Mouse (Mus musculus): Measurements from ENCODE around the gene Zdhhc16. TPM values are rescaled to one million over a fixed set of nuclear protein-coding genes. Genes with fewer than 3 reads are reported as not detected.
A peak's percentile ranks its signal among the peaks of the same experiment; 100 is the strongest.

Zdhhc16 gene
- total and polyA plus RNA-seq, 3 experiments, result 25.6 to 36.7 (median 29.7) TPM

DNA sequence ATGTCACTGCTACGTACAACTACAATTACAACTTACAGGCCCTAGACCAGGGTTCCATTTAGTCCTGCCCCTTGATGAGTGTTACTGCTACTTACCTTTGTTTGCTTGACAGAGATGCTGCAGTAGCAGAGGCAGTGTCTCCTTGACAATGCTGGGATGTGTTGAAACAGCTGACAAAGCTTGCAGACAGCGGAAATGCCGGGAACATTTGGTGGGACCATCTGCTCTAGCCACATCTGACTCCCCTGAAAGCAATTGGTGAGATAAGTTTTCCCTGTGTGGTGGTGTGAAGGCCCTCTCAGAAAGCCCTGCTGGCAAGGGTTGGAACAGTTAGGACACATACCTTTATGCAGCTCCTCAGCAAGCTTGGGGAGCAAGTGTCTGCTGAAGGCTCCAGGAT, 20.3 kb downstream of the Zdhhc16 start:
- H3K27me3 ChIP-seq (ENCODE audit: insufficient read depth, low read length), result no peaks in the 10 kb centered on the region
- H3K36me3 ChIP-seq (replicated peaks), result peaks cover 99% of the 10 kb centered on the region
- ATAC-seq (ENCODE audit: extremely low read depth, insufficient number of reproducible peaks, low FRiP score, poor library complexity, severe bottlenecking) (no peak), DNase-seq (ENCODE audit: low spot score) (no peak)
- H3K4me1 ChIP-seq (ENCODE audit: insufficient read depth, low read depth, low read length), result no peaks in the 10 kb centered on the region
- TF ChIP-seq TAL1 (conservative IDR thresholded peaks at IDR 0.05; ENCODE audit: low read depth, low read length), result no peak
- TF ChIP-seq POLR2AphosphoS5 (IDR thresholded peaks at IDR 0.05; ENCODE audit: insufficient replicate concordance, low read depth, low read length), result no peak
- no peak for TF ChIP-seq GATA1 (IDR thresholded peaks at IDR 0.05; ENCODE audit: borderline replicate concordance, low read length)
- no peak for TF ChIP-seq GATA2 (IDR thresholded peaks at IDR 0.05; ENCODE audit: borderline replicate concordance, low read depth, low read length)
- TF ChIP-seq CTCF (IDR thresholded peaks at IDR 0.05; ENCODE audit: low read depth, low read length), result no peak
- H3K9me3 ChIP-seq (replicated peaks), result no peaks in the 10 kb centered on the region
- H3K4me3 ChIP-seq (ENCODE audit: low read depth, low read length), result no peak overlapping the region

DNA sequence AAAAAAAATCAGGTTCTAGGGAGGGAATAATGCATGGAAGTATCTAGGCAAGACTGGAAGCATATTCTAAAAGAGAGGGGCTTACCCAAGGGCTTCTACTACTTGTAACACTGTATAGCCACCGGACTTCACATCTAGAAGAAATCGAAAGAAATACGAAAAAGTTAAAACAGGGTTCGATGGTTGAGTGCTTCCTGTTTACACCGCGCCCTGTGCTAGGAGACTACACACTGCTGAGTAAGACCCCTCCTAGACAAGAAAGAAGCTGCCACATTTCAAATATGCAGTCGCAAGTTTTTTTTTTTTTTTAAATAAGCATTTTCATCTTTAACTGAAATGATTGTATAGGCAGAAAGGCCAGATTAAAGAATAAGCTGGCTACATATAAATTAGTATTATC, 36.3 kb downstream of the Zdhhc16 start:
- TF ChIP-seq GATA2 (IDR thresholded peaks at IDR 0.05; ENCODE audit: borderline replicate concordance, low read depth, low read length) (no peak), CTCF (IDR thresholded peaks at IDR 0.05; ENCODE audit: low read depth, low read length) (no peak)
- H3K36me3 ChIP-seq (replicated peaks), result peaks cover 80% of the 10 kb centered on the region
- H3K9me3 ChIP-seq (replicated peaks), result no peaks in the 10 kb centered on the region
- no peaks in the 10 kb centered on the region for H3K27me3 ChIP-seq (ENCODE audit: insufficient read depth, low read length)
- no peak for ATAC-seq (ENCODE audit: extremely low read depth, insufficient number of reproducible peaks, low FRiP score, poor library complexity, severe bottlenecking)
- no peak overlapping the region for H3K4me3 ChIP-seq (ENCODE audit: low read depth, low read length)
- DNase-seq (ENCODE audit: low spot score), result no peak
- H3K4me1 ChIP-seq (ENCODE audit: insufficient read depth, low read depth, low read length), result no peaks in the 10 kb centered on the region

DNA sequence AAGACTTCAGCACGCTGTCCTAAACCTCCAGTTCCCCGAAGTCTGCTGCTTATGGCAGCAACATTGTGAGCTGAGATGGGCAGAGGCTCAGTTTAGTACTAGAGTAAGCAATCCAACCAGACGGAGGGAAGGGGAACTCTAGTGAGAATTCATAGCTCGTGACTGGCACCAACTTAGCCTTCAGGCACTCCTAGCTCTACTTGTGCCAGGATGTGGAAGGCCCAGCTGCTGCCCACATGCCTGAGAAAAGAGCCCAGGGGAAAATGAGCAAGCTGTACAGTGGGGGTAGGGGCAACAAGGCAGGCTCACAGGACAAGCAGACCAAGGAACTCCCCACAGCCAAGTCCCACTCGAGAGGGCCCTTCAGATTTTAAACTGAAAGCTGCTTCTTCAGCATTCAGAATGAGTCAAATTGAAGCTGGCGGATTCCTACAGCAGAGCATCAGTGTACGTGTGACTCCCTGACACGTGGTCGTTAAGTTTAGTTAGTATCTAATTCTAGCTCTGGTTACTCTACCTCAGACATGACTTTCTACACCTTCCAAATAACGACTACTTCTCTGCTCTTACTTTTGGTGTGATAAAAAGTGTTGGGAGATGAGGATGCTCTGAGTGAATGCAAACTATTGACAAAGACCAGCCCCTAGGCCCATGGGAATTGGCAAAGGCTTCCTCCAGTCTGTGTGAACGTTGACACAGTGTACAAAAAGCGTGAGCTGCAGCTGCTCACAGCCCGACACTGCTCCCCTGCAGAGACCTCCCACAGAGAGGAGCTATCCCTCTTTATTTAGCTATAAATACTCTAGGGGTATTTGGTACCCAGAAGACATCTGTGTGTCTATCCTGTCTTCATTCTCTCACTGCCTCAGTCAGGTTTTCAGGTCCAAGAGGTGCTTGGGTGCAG, 40.9 kb downstream of the Zdhhc16 start:
- DNase-seq (ENCODE audit: low spot score) (no peak), ATAC-seq (ENCODE audit: extremely low read depth, insufficient number of reproducible peaks, low FRiP score, poor library complexity, severe bottlenecking) (no peak)
- H3K27me3 ChIP-seq (ENCODE audit: insufficient read depth, low read length), result no peaks in the 10 kb centered on the region
- H3K4me3 ChIP-seq (ENCODE audit: low read depth, low read length), result no peak overlapping the region
- no peaks in the 10 kb centered on the region for H3K9me3 ChIP-seq (replicated peaks)
- TF ChIP-seq TAL1 (conservative IDR thresholded peaks at IDR 0.05; ENCODE audit: low read depth, low read length), result no peak
- peaks cover 69% of the 10 kb centered on the region for H3K36me3 ChIP-seq (replicated peaks)
- peaks cover 3% of the 10 kb centered on the region; the same call in 1 of the 2 replicates for H3K4me1 ChIP-seq (ENCODE audit: insufficient read depth, low read depth, low read length)

DNA sequence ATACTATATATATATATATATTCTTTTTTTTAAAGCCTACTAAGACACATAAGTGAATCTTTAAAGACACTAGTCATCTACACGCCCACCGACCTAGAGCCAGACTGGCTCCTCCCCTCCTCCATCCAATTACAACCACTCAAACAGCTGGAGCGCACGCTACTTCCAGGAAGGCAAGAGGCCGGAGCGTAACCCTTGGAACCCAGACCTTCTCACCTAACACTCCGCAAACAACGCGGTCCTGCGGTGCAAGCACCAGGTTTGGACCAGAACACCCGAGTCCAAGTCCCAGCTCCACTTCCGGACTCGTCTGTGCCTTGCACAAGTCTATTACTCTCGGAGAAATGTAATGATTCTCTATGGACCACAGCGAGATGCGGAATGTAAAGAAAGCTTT, 47.1 kb downstream of the Zdhhc16 start:
- Histone ChIP-seq H3K9me3 (replicated peaks) (no peaks in the 10 kb centered on the region), H3K36me3 (replicated peaks) (peaks cover 26% of the 10 kb centered on the region), H3K27me3 (ENCODE audit: insufficient read depth, low read length) (peaks cover 22% of the 10 kb centered on the region), H3K4me3 (ENCODE audit: low read depth, low read length) (peak overlapping the region; percentile 86), H3K4me1 (ENCODE audit: insufficient read depth, low read depth, low read length) (peaks cover 25% of the 10 kb centered on the region)
- ATAC-seq (ENCODE audit: extremely low read depth, insufficient number of reproducible peaks, low FRiP score, poor library complexity, severe bottlenecking), result no peak
- DNase-seq (ENCODE audit: low spot score), result peak; percentile 55
- no peak for TF ChIP-seq POLR2AphosphoS5 (IDR thresholded peaks at IDR 0.05; ENCODE audit: insufficient replicate concordance, low read depth, low read length)
- no peak for TF ChIP-seq TAL1 (conservative IDR thresholded peaks at IDR 0.05; ENCODE audit: low read depth, low read length)
- no peak for TF ChIP-seq GATA1 (IDR thresholded peaks at IDR 0.05; ENCODE audit: borderline replicate concordance, low read length)

DNA sequence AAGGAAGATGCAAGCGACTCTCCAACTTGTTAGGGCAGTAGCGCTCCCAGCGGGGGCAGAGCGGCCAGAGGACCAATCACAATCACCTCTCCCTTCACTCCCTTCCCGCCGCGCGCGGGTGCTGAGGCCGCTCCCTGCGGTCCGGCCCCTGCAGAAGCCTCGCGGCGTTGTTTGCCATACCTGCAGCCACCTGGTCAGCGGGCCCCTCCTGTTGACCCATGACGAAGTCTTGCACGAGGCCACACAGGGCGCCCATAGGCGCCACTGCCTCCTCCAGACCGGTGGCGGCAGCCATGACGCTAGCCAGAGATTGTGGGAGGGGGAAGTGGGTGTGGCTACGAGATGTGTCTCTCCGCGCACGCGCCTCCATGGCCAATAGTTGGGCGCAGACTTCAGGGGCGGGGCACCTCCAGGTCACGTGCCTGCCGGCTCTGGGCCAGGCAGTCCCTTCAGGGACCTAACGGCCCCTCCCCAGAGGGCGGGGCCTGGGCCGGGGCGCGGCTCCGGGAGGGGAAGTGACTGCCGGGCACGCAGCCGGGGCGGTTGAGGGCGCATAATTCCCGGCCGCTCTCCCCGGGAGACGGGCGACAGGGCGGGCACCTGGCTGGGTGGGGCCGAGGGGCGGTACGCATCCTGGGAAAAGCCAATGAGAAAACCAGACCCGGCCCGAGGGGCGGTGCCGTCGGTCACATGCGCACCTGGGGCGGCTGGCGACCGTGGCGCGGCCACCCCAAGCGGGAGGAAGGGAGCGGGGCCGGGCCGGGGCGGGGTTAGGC, 47.7 kb downstream of the Zdhhc16 start, which contains the start of gene Mms19:
Mms19 (minus strand) TSS at position 339 of the 776 bp plus-strand sequence.
- no peak for TF ChIP-seq TAL1 (conservative IDR thresholded peaks at IDR 0.05; ENCODE audit: low read depth, low read length)
- TF ChIP-seq GATA2 (IDR thresholded peaks at IDR 0.05; ENCODE audit: borderline replicate concordance, low read depth, low read length), result no peak
- TF ChIP-seq GATA1 (IDR thresholded peaks at IDR 0.05; ENCODE audit: borderline replicate concordance, low read length), result no peak
- no peak for TF ChIP-seq POLR2AphosphoS5 (IDR thresholded peaks at IDR 0.05; ENCODE audit: insufficient replicate concordance, low read depth, low read length)
- TF ChIP-seq CTCF (IDR thresholded peaks at IDR 0.05; ENCODE audit: low read depth, low read length), result no peak
- Histone ChIP-seq H3K36me3 (replicated peaks) (peaks cover 23% of the 10 kb centered on the region), H3K4me3 (ENCODE audit: low read depth, low read length) (peak within 1 kb of the TSS; percentile 86), H3K9me3 (replicated peaks) (no peaks in the 10 kb centered on the region), H3K4me1 (ENCODE audit: insufficient read depth, low read depth, low read length) (peaks cover 25% of the 10 kb centered on the region), H3K27me3 (ENCODE audit: insufficient read depth, low read length) (peaks cover 22% of the 10 kb centered on the region)
- ATAC-seq (ENCODE audit: extremely low read depth, insufficient number of reproducible peaks, low FRiP score, poor library complexity, severe bottlenecking), result peak; percentile 86
- peak; percentile 99 for DNase-seq (ENCODE audit: low spot score)

DNA sequence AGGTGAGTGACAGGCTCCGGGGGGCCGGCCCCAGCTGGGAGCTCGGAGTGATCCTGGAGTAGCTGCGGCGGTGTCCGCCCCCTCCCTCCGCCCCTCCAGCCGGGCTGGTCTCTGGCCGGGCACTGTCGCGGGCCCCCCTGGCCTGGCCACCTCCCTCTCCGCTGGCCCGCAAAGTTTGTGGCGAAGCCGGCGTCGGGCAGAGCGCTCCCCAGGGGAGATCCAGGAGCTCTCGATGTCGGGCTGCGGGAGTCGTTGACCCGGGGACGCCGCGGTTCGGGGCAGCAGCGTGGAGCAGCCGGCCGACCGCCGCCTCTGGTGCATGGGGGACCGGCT, 48.3 kb downstream of the Zdhhc16 start, which contains the start of gene Ubtd1:
Ubtd1 (plus strand) TSS at position 169 of the 333 bp plus-strand sequence.
- Histone ChIP-seq H3K4me1 (ENCODE audit: insufficient read depth, low read depth, low read length) (peaks cover 25% of the 10 kb centered on the region), H3K36me3 (replicated peaks) (peaks cover 20% of the 10 kb centered on the region), H3K4me3 (ENCODE audit: low read depth, low read length) (peak within 1 kb of the TSS; percentile 86), H3K27me3 (ENCODE audit: insufficient read depth, low read length) (peaks cover 22% of the 10 kb centered on the region), H3K9me3 (replicated peaks) (no peaks in the 10 kb centered on the region)
- DNase-seq (ENCODE audit: low spot score) (no peak), ATAC-seq (ENCODE audit: extremely low read depth, insufficient number of reproducible peaks, low FRiP score, poor library complexity, severe bottlenecking) (no peak; the same call in 1 of the 2 replicates)
- TF ChIP-seq TAL1 (conservative IDR thresholded peaks at IDR 0.05; ENCODE audit: low read depth, low read length) (no peak), POLR2AphosphoS5 (IDR thresholded peaks at IDR 0.05; ENCODE audit: insufficient replicate concordance, low read depth, low read length) (no peak), CTCF (IDR thresholded peaks at IDR 0.05; ENCODE audit: low read depth, low read length) (no peak), GATA2 (IDR thresholded peaks at IDR 0.05; ENCODE audit: borderline replicate concordance, low read depth, low read length) (no peak), GATA1 (IDR thresholded peaks at IDR 0.05; ENCODE audit: borderline replicate concordance, low read length) (no peak)

All from G1E (cell line).